Comparison of ENCODE assay signal across 28 mouse cellular contexts in genomic region chr14:122073422-122073821, GRCm38 (mm10). TPM values are rescaled to one million over a fixed set of nuclear protein-coding genes. Genes with fewer than 3 reads are reported as not detected.
DNase-seq lines count a peak whose midpoint lies in the region; ATAC-seq and TF ChIP-seq lines count a peak whose summit lies in the region.
"Had no signal": no experiment of that assay in that cellular context is flagged by ENCODE, and none has a peak within 500 bp of the region (broad histone marks: within the 10 kb centered on the region; RNA-seq: fewer than 3 reads in every experiment).

No protein-coding gene starts in this region.

- H3K4me1 ChIP-seq in liver, postnatal 0 days (ENCODE audit: insufficient read depth), result peaks cover 11% of the 10 kb centered on the region
- H3K4me1 ChIP-seq in liver, embryonic 12.5 days, result peaks cover 9% of the 10 kb centered on the region
- H3K4me1 ChIP-seq: hindbrain, embryonic 13.5 days; midbrain, embryonic 12.5 days had no signal

- no peak overlapping the region for H3K4me3 ChIP-seq in liver, postnatal 0 days (ENCODE audit: low read depth, low read length)
- H3K4me3 ChIP-seq in liver, embryonic 12.5 days, result no peak overlapping the region
- H3K4me3 ChIP-seq: forebrain, embryonic 10.5 days; hindbrain, embryonic 13.5 days; kidney, embryonic 15.5 days; limb, embryonic 10.5 days; lung, embryonic 15.5 days; midbrain, embryonic 12.5 days; myocyte had no signal

- H3K9me3 ChIP-seq in liver, postnatal 0 days (ENCODE audit: low read length), result no peaks in the 10 kb centered on the region
- no peaks in the 10 kb centered on the region for H3K9me3 ChIP-seq in liver, embryonic 12.5 days (replicated peaks)
- H3K9me3 ChIP-seq: forebrain, embryonic 10.5 days; hindbrain, embryonic 13.5 days; kidney, embryonic 15.5 days; limb, embryonic 10.5 days; lung, embryonic 15.5 days; midbrain, embryonic 12.5 days had no signal

- intact Hi-C loops in heart, postnatal 14 days (cut with DNase I), result loop anchor here (5.0 kb wide), 1 partner anchor 34 kb away; the partner anchor contains the start of gene Tm9sf2

- H3K27ac ChIP-seq in liver, postnatal 0 days (ENCODE audit: low read depth), result peak overlapping the region; percentile 58; the same call in 1 of the 2 replicates
- H3K27ac ChIP-seq in liver, embryonic 12.5 days, result no peak overlapping the region
- H3K27ac ChIP-seq: forebrain, embryonic 10.5 days; hindbrain, embryonic 13.5 days; kidney, embryonic 15.5 days; limb, embryonic 10.5 days; lung, embryonic 15.5 days; macrophage; midbrain, embryonic 12.5 days had no signal

- WGBS in liver, postnatal 0 days (ENCODE audit: insufficient replicate concordance), result 71% methylated on average over 5 of the region's 5 CpGs
- 68% methylated on average over 5 of the region's 5 CpGs for WGBS in liver, embryonic 12.5 days (ENCODE audit: insufficient replicate concordance)

- TF ChIP-seq EP300 in liver, postnatal 0 days (IDR thresholded peaks at IDR 0.05; ENCODE audit: low read depth), result no peak

- H3K36me3 ChIP-seq in liver, postnatal 0 days (replicated peaks; ENCODE audit: insufficient read depth, low read length), result no peaks in the 10 kb centered on the region
- H3K36me3 ChIP-seq in liver, embryonic 12.5 days, result no peaks in the 10 kb centered on the region
- H3K36me3 ChIP-seq: forebrain, embryonic 10.5 days; hindbrain, embryonic 13.5 days; kidney, embryonic 15.5 days; limb, embryonic 10.5 days; lung, embryonic 15.5 days; midbrain, embryonic 12.5 days had no signal

- no peak overlapping the region for H3K4me2 ChIP-seq in liver, postnatal 0 days (ENCODE audit: low read depth, low read length)
- H3K4me2 ChIP-seq in liver, embryonic 12.5 days, result no peak overlapping the region
- H3K4me2 ChIP-seq: hindbrain, embryonic 13.5 days; kidney, embryonic 15.5 days; liver, embryonic 11.5 days; lung, embryonic 15.5 days; midbrain, embryonic 12.5 days had no signal

- TF ChIP-seq CTCF in liver, postnatal 0 days (IDR thresholded peaks at IDR 0.05; ENCODE audit: low read depth), result no peak

- H3K27me3 ChIP-seq in liver, postnatal 0 days (ENCODE audit: insufficient read depth, low read length), result no peaks in the 10 kb centered on the region
- 0 out of 2 replicates have a peak, but pooled peaks cover 3% of the 10 kb centered on the region for H3K27me3 ChIP-seq in liver, embryonic 12.5 days (replicated peaks)
- H3K27me3 ChIP-seq: hindbrain, embryonic 13.5 days; kidney, embryonic 15.5 days; lung, embryonic 15.5 days; midbrain, embryonic 12.5 days had no signal

- DNase-seq in liver, postnatal 0 days, result no peak
- DNase-seq in CD4-positive, CD25-positive, alpha-beta regulatory T cell, adult 2 months (ENCODE audit: low read depth, low spot score), result peak; percentile 68
- DNase-seq in thymus, postnatal 14 days, result peak; percentile 58
- no peak for DNase-seq in layer of hippocampus, postnatal 25 days (ENCODE audit: extremely low spot score in 1 of 2, low spot score in 1 of 2)
- no peak for DNase-seq in heart, postnatal 14 days
- no peak for DNase-seq in urinary bladder, postnatal 36 days (ENCODE audit: low spot score in 2 of 2)
- DNase-seq: adrenal gland, postnatal 14 days; cerebellum, adult 9-11 months; gastrocnemius, postnatal 25 days; heart, postnatal 10 days; right cerebral cortex, postnatal 14 days had no signal

- peak; percentile 60 for ATAC-seq in liver, postnatal 0 days
- ATAC-seq in liver, embryonic 12.5 days, result no peak
- ATAC-seq in megakaryocyte, adult 5-6 weeks (ENCODE audit: poor library complexity, severe bottlenecking), result peak; percentile 52
- ATAC-seq: intestine, embryonic 16.5 days had no signal

- no peak overlapping the region for H3K9ac ChIP-seq in liver, postnatal 0 days (replicated peaks)
- H3K9ac ChIP-seq in liver, embryonic 12.5 days, result no peak overlapping the region
- H3K9ac ChIP-seq: hindbrain, embryonic 13.5 days; kidney, embryonic 15.5 days; lung, embryonic 15.5 days; midbrain, embryonic 12.5 days had no signal

RNA-seq across cellular contexts. Expression of gene Tm9sf2, which starts 33.4 kb away (rescaled TPM):
- 99.3 and 107 TPM in 2 replicates for polyA plus RNA-seq in liver, postnatal 0 days (2015; fragmentation: Nextera tagmentation; extraction: Ambion mirVana)
- polyA plus RNA-seq in liver, embryonic 12.5 days (2016; fragmentation: Nextera tagmentation; extraction: Ambion mirVana), result 91.1 and 92.6 TPM in 2 replicates
- total RNA-seq in megakaryocyte, adult 5-6 weeks (2015), result 93.2 and 94.6 TPM in 2 replicates
- 115 and 117 TPM in 2 replicates for total RNA-seq in megakaryocyte, adult 5-6 weeks (2017)
- total RNA-seq in layer of hippocampus, postnatal 25 days (2021), result 100 to 1,000 TPM in 1 of 2 experiments, 10 to 100 TPM in 1; 97.4 to 112 TPM
- 100 to 1,000 TPM; 111 to 112 TPM for total RNA-seq in heart, postnatal 14 days (2021)

RNA-seq across cellular contexts. Expression of gene Timm8a2, which starts 38.9 kb away (rescaled TPM):
- not detected in 2 replicates for polyA plus RNA-seq in liver, postnatal 0 days (2015; fragmentation: Nextera tagmentation; extraction: Ambion mirVana)
- not detected in 2 replicates for polyA plus RNA-seq in liver, embryonic 12.5 days (2016; fragmentation: Nextera tagmentation; extraction: Ambion mirVana)
- total RNA-seq in megakaryocyte, adult 5-6 weeks (2015), result not detected in 2 replicates
- total RNA-seq in megakaryocyte, adult 5-6 weeks (2017), result 0.18 TPM in 1 of 2 replicates, not detected in the other
- under 1 TPM in 1 of 2 experiments, not detected in 1; 0.56 TPM for total RNA-seq in layer of hippocampus, postnatal 25 days (2021)
- not detected for total RNA-seq in heart, postnatal 14 days (2021)
- total RNA-seq: adrenal gland, postnatal 14 days; gastrocnemius, postnatal 25 days; heart, postnatal 10 days; layer of hippocampus, adult 18-20 months; left cerebral cortex, adult 18-20 months; MEL had no signal
- polyA plus RNA-seq: C2C12; embryonic facial prominence, embryonic 14.5 days; forebrain, embryonic 10.5 days; hindbrain, embryonic 13.5 days; intestine, embryonic 16.5 days; kidney, embryonic 15.5 days; limb, embryonic 10.5 days; liver, embryonic 11.5 days; lung, embryonic 15.5 days; macrophage; midbrain, embryonic 12.5 days; myocyte had no signal

Comparison
In these comparisons a context has a peak if more than half of its experiments do, and no peak if none do; other contexts are left out.
1. DNase-seq: peak in CD4-positive, CD25-positive, alpha-beta regulatory T cell, adult 2 months (single experiment) and thymus, postnatal 14 days (single experiment); none in liver, postnatal 0 days (single experiment), layer of hippocampus, postnatal 25 days (0 of 2), heart, postnatal 14 days (0 of 2) and urinary bladder, postnatal 36 days (0 of 2).